Mouse (Mus musculus) liver, postnatal 0 days (tissue): ENCODE measurements around the gene Ywhab.

Experiments used
- CTCF ChIP-seq: sonication (generic); IDR thresholded peaks from 2 replicates; pipeline ENCODE4 v1.5.1; 2016; ENCODE audit warnings: antibody characterized with exemption, low read depth
- EP300 ChIP-seq: IDR thresholded peaks from 2 replicates; pipeline ENCODE4 v1.6.1; 2016; ENCODE audit warnings: antibody characterized with exemption, low read depth, mild to moderate bottlenecking

DNA sequence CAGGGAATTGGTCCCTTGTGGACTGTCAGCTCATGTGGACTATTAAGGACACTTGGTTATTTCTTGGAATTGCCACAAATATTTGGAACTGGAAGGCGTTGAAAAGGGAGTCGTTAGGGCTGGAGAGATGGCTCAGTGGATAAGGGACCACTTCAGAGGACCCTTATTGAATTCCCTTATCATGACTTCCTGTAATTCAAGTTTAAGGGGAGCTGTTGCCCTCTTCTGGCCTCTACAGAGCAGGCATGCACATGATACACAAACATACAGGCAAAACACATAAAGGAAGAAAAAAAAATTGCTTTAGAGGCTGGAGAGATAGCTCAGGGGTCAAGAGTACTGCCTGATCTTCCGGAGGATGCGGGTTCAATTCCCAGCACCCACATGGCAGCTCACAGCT lies 25.2 kb downstream of the Ywhab start:
- peak; percentile 22; the same call in 1 of the 2 replicates for TF ChIP-seq CTCF
- TF ChIP-seq EP300, result no peak
